Mouse (Mus musculus) C2C12 (cell line): ENCODE measurements at regions not wholly inside any gene's neighbourhood (a gene's known extent, or its start where the extent isn't known, plus 50 kb on each side); places are given as distances from the start of the nearest gene placed in this dataset.

Experiments
- CEBPB ChIP-seq: IDR thresholded peaks from one replicate; pipeline ENCODE4 v1.6.1; 2011; ENCODE audit warnings: low read depth, mild to moderate bottlenecking, control low read depth, moderate library complexity
- CTCF ChIP-seq: IDR thresholded peaks from one replicate; pipeline ENCODE4 v1.5.1; 2011; ENCODE audit not compliant: control insufficient read depth, insufficient read depth, insufficient read length
- FOSL1 ChIP-seq: IDR thresholded peaks from one replicate; pipeline ENCODE4 v1.8.0; 2011; ENCODE audit warnings: mild to moderate bottlenecking, low read length; ENCODE audit not compliant: poor library complexity, insufficient read depth, severe bottlenecking
- MAX ChIP-seq: IDR thresholded peaks from one replicate; pipeline ENCODE4 v1.6.1; 2011; ENCODE audit warnings: mild to moderate bottlenecking, control low read depth
- MYOD1 ChIP-seq: IDR thresholded peaks from one replicate; pipeline ENCODE4 v1.6.1; 2011; ENCODE audit warnings: low read depth; ENCODE audit not compliant: control insufficient read depth, insufficient read length
- MYOG ChIP-seq: IDR thresholded peaks from one replicate; pipeline ENCODE4 v1.6.1; 2011; ENCODE audit not compliant: control insufficient read depth, insufficient read length; ENCODE audit errors: extremely low read depth
- USF1 ChIP-seq: IDR thresholded peaks from one replicate; pipeline ENCODE4 v1.6.1; 2011; ENCODE audit warnings: low read depth, mild to moderate bottlenecking, control low read depth, moderate library complexity

GRCm38 (mm10) chr1:119256769-119257168 lies 165.3 kb downstream of the Inhbb start:
- TF ChIP-seq CTCF = no peak
- TF ChIP-seq MYOD1 = no peak
- no peak for TF ChIP-seq MAX
- no peak for TF ChIP-seq CEBPB
- no peak for TF ChIP-seq USF1
- no peak for TF ChIP-seq FOSL1
- no peak for TF ChIP-seq MYOG
